Mouse (Mus musculus): ENCODE data around the gene Cer1. TPM values are rescaled to one million over a fixed set of nuclear protein-coding genes. Genes with fewer than 3 reads are reported as not detected.

Gene Cer1
- total and polyA plus RNA-seq, 2 experiments from 2014 or later, result not detected

DNA sequence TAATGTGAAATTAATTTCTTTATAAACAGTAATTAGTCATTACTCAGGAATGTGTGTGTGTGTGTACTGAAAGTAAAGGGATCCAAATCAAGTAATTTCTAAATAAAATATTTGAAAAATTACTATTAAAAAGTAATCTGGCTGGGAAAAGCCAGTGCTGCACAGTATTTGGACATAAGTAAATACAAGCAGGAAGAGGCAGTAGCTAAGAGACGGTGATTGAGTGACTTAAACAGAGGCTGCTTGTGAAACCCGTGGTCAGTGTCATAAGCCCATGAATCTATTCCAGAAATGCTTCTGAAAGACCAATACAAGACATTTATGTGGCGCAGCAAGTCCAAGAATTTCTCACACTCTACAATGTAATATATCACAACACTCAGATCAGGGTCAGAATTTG lies 3.6 kb downstream of the Cer1 start:
- Histone ChIP-seq H3K36me3 (ENCODE audit: insufficient read depth, low read length) (no peaks in the 10 kb centered on the region), H3K4me1 (ENCODE audit: insufficient read depth, low read length) (no peaks in the 10 kb centered on the region), H3K9ac (replicated peaks; ENCODE audit: low read length, poor library complexity, severe bottlenecking) (no peak overlapping the region), H3K27ac (ENCODE audit: low read depth, low read length) (no peak overlapping the region), H3K4me2 (ENCODE audit: low read depth, low read length, poor library complexity, severe bottlenecking) (no peak overlapping the region), H3K4me3 (ENCODE audit: low read depth, low read length) (no peak overlapping the region), H3K27me3 (ENCODE audit: insufficient read depth, low read length) (no peaks in the 10 kb centered on the region), H3K9me3 (ENCODE audit: low read length) (no peaks in the 10 kb centered on the region)
- no peak for TF ChIP-seq CTCF (IDR thresholded peaks at IDR 0.05)
- DNase-seq (ENCODE audit: low spot score) (no peak), ATAC-seq (ENCODE audit: low FRiP score) (no peak)
- 82% methylated on average over 3 of the region's 3 CpGs for WGBS

DNA sequence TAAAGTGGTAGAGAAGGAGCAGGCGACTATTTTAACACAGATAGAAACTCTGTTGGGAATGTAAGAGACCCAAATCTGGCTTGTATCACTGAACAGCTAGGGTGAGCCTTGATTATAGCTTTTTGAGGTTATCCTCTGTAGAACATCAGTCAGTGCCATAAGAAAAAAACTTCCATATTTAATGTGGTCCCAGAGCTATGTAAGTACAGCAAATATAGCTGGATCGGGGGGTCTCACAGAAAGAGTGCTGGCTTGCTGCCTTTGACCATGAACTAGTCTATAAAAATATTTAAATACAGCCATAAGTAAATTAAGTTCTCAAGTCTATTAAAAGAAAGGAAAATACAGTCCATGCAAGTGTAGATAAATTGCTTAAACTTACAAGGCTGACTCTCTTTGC lies 4.7 kb downstream of the Cer1 start:
- no peak overlapping the region for H3K4me2 ChIP-seq (ENCODE audit: low read depth, low read length, poor library complexity, severe bottlenecking)
- TF ChIP-seq CTCF (IDR thresholded peaks at IDR 0.05), result no peak
- ATAC-seq (ENCODE audit: low FRiP score), result no peak
- no peaks in the 10 kb centered on the region for H3K27me3 ChIP-seq (ENCODE audit: insufficient read depth, low read length)
- H3K27ac ChIP-seq (ENCODE audit: low read depth, low read length), result no peak overlapping the region
- no peak overlapping the region for H3K9ac ChIP-seq (replicated peaks; ENCODE audit: low read length, poor library complexity, severe bottlenecking)
- no peak for DNase-seq (ENCODE audit: low spot score)
- 82% methylated on average over 2 of the region's 2 CpGs for WGBS
- no peaks in the 10 kb centered on the region for H3K4me1 ChIP-seq (ENCODE audit: insufficient read depth, low read length)
- H3K4me3 ChIP-seq (ENCODE audit: low read depth, low read length), result no peak overlapping the region
- no peaks in the 10 kb centered on the region for H3K36me3 ChIP-seq (ENCODE audit: insufficient read depth, low read length)
- no peaks in the 10 kb centered on the region for H3K9me3 ChIP-seq (ENCODE audit: low read length)

DNA sequence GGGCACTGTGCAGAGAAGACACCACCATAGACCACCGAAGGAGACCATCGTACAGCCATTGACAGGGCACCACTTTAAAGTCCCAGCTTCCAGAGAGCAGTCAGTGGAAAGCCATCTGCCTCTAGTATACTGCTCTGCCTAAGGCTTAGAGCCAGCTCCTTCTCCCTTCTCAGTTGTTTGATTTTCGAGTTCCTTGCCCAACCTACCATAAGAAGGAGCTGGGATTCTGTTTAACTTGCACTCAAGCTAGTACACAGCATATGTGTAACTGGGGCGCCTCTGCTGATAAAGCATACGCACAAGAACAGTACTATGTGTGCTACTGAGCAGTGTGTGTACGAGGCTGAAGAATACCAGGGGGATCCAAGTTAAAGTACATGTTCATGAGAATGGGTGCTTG lies 5.8 kb downstream of the Cer1 start:
- Histone ChIP-seq H3K27ac (ENCODE audit: low read depth, low read length) (no peak overlapping the region), H3K4me1 (ENCODE audit: insufficient read depth, low read length) (no peaks in the 10 kb centered on the region), H3K4me2 (ENCODE audit: low read depth, low read length, poor library complexity, severe bottlenecking) (no peak overlapping the region), H3K4me3 (ENCODE audit: low read depth, low read length) (no peak overlapping the region), H3K9ac (replicated peaks; ENCODE audit: low read length, poor library complexity, severe bottlenecking) (no peak overlapping the region), H3K36me3 (ENCODE audit: insufficient read depth, low read length) (no peaks in the 10 kb centered on the region), H3K9me3 (ENCODE audit: low read length) (no peaks in the 10 kb centered on the region), H3K27me3 (ENCODE audit: insufficient read depth, low read length) (no peaks in the 10 kb centered on the region)
- WGBS, result 88% methylated on average over 6 of the region's 6 CpGs
- ATAC-seq (ENCODE audit: low FRiP score), result no peak
- no peak for DNase-seq (ENCODE audit: low spot score)
- no peak for TF ChIP-seq CTCF (IDR thresholded peaks at IDR 0.05)

DNA sequence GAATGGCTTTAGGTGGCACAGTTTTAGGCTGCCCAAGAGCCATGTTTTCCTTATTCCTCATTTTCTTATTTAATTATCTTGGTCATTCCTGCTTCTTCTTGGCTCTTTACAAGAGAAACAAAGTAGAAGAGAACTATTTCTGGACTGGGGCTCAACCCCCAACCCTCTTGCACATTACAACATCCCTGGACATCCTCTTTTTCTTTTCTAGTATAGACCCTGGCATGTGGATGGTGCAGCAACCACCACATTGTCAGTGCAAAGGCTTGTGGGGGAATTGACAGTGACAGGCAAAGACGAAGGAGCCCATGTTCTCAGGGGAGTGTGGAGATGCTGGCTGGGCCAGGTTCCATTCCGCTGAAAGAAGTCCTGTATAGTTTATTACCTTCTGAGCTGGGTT lies 8.3 kb downstream of the Cer1 start:
- no peak overlapping the region for H3K4me3 ChIP-seq (ENCODE audit: low read depth, low read length)
- no peak overlapping the region for H3K4me2 ChIP-seq (ENCODE audit: low read depth, low read length, poor library complexity, severe bottlenecking)
- H3K36me3 ChIP-seq (ENCODE audit: insufficient read depth, low read length), result no peaks in the 10 kb centered on the region
- 84% methylated on average over 2 of the region's 2 CpGs for WGBS
- no peak overlapping the region for H3K9ac ChIP-seq (replicated peaks; ENCODE audit: low read length, poor library complexity, severe bottlenecking)
- no peak for ATAC-seq (ENCODE audit: low FRiP score)
- no peak overlapping the region for H3K27ac ChIP-seq (ENCODE audit: low read depth, low read length)
- H3K4me1 ChIP-seq (ENCODE audit: insufficient read depth, low read length), result no peaks in the 10 kb centered on the region; the same call in 1 of the 2 replicates
- H3K27me3 ChIP-seq (ENCODE audit: insufficient read depth, low read length), result no peaks in the 10 kb centered on the region
- TF ChIP-seq CTCF (IDR thresholded peaks at IDR 0.05), result no peak
- DNase-seq (ENCODE audit: low spot score), result no peak
- H3K9me3 ChIP-seq (ENCODE audit: low read length), result no peaks in the 10 kb centered on the region

DNA sequence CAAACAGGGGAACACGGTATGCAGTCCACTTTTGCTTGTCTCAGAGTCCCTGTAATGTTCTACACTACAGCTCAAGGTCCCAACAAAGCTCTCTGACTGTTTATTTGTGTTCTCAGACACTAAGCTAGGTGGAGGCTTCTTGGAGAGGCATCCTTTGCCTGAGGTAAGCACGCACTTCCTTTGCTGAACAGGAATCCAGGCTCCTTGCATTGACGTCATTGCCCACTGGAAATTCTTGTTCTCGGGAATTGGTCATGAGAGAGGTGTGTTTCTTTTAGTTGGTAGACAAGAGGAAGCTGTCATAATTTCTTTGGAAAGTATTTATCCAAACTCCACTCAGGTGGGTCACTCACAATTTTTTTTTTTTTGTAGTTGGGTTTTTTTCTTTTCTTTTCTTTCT lies 9.4 kb downstream of the Cer1 start:
- DNase-seq (ENCODE audit: low spot score) (no peak), ATAC-seq (ENCODE audit: low FRiP score) (no peak)
- H3K27ac ChIP-seq (ENCODE audit: low read depth, low read length), result no peak overlapping the region
- H3K9ac ChIP-seq (replicated peaks; ENCODE audit: low read length, poor library complexity, severe bottlenecking), result no peak overlapping the region
- no peak overlapping the region for H3K4me2 ChIP-seq (ENCODE audit: low read depth, low read length, poor library complexity, severe bottlenecking)
- H3K4me1 ChIP-seq (ENCODE audit: insufficient read depth, low read length), result no peaks in the 10 kb centered on the region; the same call in 1 of the 2 replicates
- H3K4me3 ChIP-seq (ENCODE audit: low read depth, low read length), result no peak overlapping the region
- no peaks in the 10 kb centered on the region for H3K27me3 ChIP-seq (ENCODE audit: insufficient read depth, low read length)
- H3K9me3 ChIP-seq (ENCODE audit: low read length), result no peaks in the 10 kb centered on the region
- H3K36me3 ChIP-seq (ENCODE audit: insufficient read depth, low read length), result no peaks in the 10 kb centered on the region
- 69% methylated on average over 4 of the region's 4 CpGs for WGBS
- no peak for TF ChIP-seq CTCF (IDR thresholded peaks at IDR 0.05)

DNA sequence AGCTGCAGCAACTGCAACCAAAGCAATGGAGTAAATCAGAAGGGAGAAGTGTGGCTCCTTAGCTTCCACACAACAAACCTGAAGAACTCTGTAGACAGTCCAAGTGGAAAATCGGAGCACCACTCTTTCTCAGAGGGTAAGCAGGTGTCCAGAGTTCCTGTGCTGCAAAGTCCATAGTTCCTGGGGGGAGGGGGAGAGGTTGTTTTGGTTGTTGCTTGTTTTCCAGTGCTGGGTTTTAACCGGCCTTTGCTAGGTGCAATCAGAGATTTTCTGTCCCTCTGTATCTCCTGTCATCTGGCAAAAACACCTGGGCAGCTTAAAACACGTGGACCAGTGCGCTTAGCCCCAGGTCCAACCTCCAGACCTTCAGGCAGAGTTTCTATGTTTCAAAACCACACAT lies 10.2 kb downstream of the Cer1 start:
- 67% methylated on average over 4 of the region's 4 CpGs for WGBS
- Histone ChIP-seq H3K9me3 (ENCODE audit: low read length) (no peaks in the 10 kb centered on the region), H3K4me1 (ENCODE audit: insufficient read depth, low read length) (no peaks in the 10 kb centered on the region; the same call in 1 of the 2 replicates), H3K4me3 (ENCODE audit: low read depth, low read length) (no peak overlapping the region), H3K27me3 (ENCODE audit: insufficient read depth, low read length) (no peaks in the 10 kb centered on the region), H3K4me2 (ENCODE audit: low read depth, low read length, poor library complexity, severe bottlenecking) (no peak overlapping the region), H3K9ac (replicated peaks; ENCODE audit: low read length, poor library complexity, severe bottlenecking) (no peak overlapping the region), H3K27ac (ENCODE audit: low read depth, low read length) (no peak overlapping the region), H3K36me3 (ENCODE audit: insufficient read depth, low read length) (no peaks in the 10 kb centered on the region)
- no peak for ATAC-seq (ENCODE audit: low FRiP score)
- TF ChIP-seq CTCF (IDR thresholded peaks at IDR 0.05), result no peak
- no peak for DNase-seq (ENCODE audit: low spot score)

Measured in midbrain, postnatal 0 days (tissue).